Mouse (Mus musculus): ENCODE results near the gene Aox4.

Gene Aox4

DNA sequence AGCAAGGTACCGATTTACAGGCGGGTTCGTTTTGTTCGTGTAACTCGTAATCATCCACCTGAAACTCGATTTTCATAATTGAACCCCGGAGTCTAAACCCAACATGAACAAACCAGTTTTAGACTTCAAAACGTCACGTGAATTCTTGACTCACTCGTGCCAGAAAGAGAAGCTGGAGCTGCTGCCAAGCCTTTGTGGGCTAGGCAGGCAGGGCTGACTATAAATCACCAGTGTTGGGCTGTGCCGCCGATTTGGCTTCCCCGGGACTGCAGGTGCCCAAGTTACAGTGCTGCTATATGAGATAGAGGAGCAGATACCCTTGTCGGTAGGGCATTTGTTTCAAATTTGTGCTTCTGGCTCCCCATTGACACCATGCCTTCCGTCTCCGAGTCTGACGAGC is at the start of gene Aox4:
Aox4 (plus strand) TSS at position 195 of the 400 bp plus-strand sequence.
- DNase-seq (ENCODE audit: low read depth, low spot score), result no peak

DNA sequence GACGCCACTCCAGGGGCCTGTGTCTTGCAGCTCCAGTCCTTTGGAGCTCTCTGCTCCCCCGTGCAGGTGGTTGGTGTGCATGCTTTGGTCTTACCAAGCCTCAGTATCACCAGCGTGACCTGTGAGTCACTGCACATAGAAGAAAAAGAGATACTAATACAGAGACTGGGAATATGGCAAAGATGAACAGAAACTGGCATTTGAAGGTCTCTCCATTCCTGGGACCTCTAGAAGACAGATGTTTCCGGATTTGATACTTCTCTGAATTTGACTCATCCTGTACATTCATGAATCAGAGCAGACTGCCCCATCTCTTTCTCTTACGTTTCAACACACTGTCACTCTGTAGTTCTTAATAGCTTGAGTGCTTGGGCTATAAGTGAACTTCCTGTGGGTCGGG is 40.3 kb upstream of the Aox4 start:
- no peak for DNase-seq (ENCODE audit: low read depth, low spot score)

DNA sequence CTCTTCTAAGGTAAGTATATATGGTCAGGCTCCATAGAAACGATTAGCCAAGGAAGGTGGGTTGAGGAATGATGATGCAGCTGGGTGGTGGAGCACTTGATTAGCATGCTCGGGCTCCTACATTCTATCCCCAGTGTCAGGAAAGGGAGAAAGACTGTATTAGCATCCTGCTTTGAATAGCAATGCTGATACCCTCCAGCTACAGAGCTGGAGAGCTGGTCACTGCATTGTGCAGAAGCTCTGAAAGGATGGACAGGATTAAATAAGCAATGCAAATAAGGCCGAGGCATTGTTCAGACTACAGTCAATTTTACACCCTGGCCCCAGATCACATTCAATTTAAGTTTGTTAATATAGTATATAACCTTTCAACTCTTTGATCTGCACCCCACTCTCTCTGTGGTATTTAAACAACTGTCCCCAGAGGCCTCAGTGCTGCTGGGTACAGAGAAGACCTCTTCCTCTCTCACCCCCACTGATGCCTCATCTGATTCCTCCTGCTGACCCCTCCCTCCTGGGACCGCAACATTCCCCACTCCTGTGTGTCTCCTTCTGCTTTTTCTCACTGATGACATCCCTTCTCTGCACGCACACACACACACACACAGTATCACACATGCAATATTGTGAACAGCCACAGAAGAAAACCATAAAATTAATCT is 21.6 kb upstream of the Aox4 start:
- DNase-seq (ENCODE audit: low read depth, low spot score), result no peak

DNA sequence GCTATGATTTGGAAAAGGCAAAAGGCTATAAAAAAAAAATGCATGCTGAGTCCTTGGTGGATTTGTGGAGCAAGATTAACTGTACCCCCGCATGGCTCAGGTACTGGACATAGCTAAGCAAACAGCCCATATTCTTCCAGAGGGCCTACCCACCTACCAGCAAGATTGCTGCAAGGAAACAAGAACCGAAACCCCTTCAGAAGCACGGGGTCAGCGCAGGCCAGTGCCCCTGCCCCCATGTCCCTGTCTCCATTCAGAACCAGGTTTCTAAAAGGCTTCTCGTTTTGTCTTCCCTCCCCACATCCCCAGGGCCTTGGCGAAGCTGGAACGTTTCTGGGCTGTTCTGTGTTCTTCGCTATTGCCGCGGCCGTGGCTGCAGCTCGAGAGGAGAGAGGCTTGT is 15.9 kb upstream of the Aox4 start:
- no peak for DNase-seq (ENCODE audit: low read depth, low spot score)

DNA sequence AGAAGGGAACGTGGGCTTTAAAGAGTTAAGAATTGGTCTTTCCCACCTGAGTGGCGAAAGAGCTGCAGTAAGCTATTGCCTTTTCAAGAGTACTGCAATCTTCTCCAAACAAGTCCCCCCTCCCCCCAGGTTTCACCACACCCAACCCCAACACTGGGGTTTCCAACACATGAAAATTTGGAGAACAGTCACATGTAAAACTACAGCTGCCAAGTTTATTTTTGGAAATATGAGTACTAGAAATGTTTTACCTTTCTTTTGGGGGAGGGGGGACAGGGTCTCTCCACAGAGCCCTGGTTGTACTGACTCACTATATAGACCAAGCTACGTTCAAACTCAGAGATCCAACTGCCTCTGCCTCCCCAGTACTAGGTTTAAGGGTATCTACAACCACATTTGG is 15.2 kb upstream of the Aox4 start:
- DNase-seq (ENCODE audit: low read depth, low spot score), result no peak

DNA sequence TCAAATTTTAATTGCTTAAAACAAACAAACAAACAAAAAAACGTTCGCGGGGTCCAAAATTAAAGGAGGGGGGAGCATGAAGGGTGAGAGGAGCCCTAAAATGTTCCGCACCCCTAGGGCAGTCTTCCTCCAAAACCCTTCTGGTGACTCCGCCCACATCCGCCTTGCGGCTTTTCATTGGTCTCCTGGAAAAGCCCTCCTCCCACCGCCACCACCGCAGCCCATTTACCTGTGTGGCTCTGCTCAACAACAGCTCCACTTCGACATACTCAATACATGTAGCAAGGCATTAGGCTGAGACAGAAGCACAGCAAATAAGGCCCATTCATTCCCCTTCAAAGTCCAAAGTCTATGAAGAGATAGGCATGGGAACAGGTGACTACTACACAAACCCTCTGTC is 14.7 kb upstream of the Aox4 start:
- no peak for DNase-seq (ENCODE audit: low read depth, low spot score)

DNA sequence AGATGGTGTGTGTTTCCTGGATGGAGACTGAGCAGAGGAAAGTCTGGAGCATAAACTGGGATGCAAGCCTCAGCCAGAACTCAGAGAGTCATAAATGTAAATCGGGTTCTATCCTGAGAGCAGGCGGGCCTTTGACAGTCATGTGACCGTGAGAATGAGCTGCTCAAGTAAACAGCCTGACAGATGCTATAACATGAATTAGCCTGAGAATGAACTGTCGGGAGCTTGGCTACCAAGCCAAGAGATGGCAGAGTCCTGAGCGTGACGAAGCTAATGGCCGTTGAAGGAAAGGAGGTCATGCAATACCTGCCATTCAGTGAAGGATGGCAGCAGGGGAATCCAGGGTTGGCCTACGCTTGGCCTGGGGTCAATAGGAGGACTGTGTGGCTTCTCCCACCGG is 13.2 kb upstream of the Aox4 start:
- DNase-seq (ENCODE audit: low read depth, low spot score), result no peak

DNA sequence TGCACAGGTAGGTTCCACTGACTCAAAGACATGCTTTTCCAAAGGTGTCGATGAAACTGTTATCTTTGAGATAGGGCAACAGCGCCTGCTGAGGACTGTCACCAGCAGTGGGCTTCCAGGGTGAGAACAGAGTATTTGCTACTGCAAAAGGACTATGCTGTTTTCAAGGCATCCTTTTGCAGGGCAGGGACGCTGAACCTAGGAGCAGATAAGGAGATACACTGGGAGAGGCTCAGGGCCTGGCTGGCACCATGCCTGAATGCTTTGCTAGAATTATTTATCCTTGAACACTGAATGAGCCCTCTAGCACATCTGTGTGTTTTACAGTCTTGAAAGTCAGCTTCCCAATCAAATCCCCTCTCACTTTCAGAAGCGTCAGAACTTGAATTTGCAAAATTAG is 11.8 kb upstream of the Aox4 start:
- DNase-seq (ENCODE audit: low read depth, low spot score), result no peak

DNA sequence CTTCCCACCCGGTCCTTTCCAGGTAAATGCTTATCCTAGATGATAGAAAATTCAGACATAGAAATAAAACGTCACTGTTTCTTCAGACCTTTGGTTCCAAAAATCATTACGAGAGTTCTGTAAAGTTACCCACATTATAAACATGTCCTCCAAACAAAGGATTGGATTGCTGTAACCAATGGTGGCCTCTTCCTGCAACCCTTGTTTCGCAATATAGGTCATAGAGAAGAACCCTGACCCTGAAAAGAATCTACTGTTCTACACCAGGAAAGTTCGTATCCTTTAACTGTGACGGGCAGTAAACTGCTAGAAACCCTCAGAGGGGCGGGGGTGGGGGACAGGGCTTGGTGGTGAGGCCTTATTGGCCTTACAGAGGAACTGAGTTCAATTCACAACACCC is 2.6 kb downstream of the Aox4 start:
- no peak for DNase-seq (ENCODE audit: low read depth, low spot score)

DNA sequence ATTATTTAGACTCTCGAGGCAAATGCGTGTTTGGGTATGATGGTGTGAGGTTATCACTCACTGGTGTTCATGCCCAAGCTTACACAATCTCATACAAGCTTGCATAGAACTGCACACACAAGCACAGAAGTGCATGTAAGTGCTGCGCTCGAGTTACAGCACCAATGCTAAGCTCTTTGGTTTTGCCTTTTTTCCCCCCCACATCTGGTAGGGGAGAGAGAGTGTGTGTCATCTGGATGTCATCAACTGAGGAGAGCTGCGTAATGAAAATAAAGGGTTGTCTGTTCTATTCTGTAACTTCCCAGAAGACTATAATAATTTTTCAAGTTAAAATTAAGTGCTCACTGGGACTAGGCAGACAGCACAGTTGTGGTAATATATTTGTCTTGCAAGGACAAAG is 3.6 kb downstream of the Aox4 start:
- DNase-seq (ENCODE audit: low read depth, low spot score), result peak; percentile 35

DNA sequence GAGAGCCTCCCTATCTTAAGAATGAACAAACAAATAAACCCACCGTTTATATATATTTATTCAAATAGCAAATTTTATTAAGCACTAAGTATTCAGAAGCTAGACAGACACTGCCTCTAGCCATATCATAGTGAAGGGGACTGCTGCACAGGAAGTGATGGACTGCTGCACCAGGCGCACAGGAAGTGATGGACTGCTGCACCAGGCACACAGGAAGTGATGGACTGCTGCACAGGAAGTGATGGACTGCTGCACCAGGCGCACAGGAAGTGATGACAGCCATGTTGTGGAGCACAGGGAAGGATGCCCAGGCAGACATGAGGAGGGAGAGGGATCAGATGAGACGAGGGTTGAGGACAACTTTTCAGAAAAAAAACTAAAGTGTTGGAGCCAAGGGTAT is 5.2 kb downstream of the Aox4 start:
- DNase-seq (ENCODE audit: low read depth, low spot score), result no peak

DNA sequence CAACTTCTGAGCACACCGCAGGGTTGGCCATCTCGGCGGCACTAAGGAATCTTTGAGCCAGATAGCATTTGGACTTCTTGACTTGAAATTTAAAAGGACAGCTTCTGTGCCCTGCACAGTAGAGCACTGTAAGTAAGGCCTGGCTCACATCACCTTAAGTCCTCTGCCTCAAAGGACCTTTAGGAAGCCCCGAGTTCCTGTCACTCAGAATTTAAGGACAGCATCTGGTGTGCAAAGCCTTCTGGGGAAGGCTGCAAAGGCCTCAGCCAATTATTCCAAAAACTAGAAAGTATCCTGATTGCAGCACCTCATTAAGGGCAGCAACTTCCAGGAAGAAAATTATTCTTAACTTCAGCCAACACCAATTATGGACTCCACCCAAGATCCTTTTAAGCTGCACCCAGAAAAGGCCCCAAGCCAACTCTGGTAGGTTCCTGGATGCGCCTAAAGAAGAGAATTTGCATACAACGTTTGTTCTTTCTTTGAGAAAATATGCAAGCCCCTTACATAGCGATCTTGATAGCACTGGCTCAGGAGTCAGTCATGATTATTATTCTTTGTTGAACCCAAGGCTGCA is 5.8 kb downstream of the Aox4 start:
- no peak for DNase-seq (ENCODE audit: low read depth, low spot score)

DNA sequence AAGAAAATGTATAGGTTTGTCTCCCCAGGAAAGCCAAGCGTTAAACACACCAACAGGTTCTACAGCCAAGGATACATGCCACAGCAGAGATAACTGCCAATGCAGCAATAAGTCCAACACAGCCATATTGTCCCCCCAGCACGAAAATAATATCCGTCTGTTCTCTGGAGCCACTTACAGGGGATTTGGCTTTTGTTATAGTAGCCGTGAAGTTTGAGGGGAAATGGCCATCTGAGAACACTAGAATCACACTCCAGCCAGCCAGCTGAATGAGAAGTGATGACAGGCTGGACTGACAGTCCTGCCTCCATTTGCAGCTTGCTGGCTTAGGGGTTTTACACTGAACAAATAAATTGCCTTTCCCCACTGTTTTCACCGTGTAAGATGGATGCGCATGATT is 10.9 kb downstream of the Aox4 start:
- peak; percentile 19 for DNase-seq (ENCODE audit: low read depth, low spot score)

DNA sequence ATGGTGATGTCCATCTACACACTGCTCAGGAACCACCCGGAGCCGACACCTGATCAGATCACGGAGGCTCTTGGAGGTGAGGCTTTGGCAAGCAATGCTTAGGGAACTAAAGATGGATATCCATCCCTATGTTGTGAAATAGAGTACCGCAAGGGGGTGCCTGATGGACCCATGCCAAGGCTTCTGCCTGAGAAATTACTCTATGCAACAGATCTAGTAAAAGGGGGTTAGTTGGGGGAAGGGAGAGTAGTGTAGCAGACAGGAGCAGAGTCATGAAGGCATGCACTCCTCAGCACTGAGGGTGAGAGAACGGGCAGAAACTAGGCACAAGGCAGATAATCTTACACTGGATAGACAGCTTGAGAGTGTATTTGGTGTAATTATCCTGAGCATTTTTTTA is 11.7 kb downstream of the Aox4 start:
- DNase-seq (ENCODE audit: low read depth, low spot score), result no peak

DNA sequence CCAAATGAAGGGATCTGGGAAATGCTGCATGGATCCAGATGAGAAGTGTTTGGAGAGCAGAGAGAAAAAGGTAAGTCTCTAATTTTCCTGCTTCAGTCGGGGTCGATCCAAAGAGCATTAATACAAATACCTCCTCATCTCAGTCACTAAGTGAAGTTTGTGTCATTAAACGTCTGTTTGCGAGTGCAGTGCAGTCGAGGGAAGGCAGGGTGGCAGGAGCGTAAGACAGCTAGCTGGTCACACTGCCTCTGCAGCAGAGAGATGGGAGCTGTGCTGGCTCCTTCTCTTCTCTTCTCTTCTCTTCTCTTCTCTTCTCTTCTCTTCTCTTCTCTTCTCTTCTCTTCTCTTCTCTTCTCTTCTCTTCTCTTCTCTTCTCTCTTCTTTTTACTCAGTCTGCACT is 17.9 kb downstream of the Aox4 start:
- DNase-seq (ENCODE audit: low read depth, low spot score), result no peak

DNA sequence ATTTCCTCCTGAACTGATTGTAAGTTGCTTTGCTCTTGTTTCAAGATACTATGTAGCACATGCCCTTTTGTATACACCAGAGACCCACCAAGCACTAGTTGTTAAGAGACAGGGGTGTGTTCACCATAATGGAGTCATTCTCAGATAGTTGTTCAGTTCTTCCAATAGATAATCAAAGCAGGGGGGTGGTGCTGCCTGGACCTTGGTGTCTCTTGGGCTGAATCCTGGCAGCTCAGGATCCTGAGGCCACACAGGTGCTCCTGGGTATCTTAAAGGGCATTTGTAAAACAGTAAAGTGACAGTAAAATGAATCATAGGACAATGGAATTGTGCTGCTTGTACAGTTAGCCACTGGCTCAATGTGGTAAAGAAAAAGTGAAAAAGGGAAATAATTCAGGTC is 18.7 kb downstream of the Aox4 start:
- no peak for DNase-seq (ENCODE audit: low read depth, low spot score)

DNA sequence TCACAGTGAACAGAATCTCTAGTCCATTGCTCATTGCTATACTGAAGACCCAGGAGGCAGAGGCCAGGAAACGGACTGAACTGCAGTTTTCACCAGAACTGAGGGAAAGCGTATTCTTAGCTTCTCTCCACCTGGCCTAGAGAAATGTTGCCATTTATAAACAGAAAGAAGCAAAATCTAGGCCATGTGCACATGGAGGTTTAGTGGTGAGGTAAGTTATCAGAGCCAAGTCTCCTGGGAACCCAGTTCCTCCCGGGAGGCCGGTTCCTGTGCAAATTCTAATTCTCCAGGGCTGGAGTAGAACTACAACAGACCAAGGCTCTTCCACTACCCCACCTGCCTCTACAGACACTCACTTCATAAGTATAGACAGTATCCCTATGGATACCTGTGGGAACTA is 19.6 kb downstream of the Aox4 start:
- no peak for DNase-seq (ENCODE audit: low read depth, low spot score)

DNA sequence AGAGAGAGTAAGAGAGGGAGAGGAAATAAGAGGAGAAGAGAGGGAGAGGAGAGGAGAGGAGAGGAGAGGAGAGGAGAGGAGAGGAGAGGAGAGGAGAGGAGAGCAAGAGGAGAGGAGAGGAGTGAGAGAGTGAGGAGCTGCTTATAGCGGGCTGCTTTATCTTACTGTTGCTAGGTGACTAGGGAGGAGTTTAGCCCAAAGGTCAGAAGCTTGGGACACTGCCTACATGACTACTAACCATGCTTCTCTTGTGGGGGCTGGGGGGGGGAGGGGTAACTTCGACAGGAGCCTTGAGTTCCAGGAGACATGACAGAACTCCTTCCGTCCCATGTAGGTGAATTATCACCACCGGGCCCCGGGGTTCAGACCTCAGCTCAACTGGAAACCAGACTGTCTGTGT is 20.3 kb downstream of the Aox4 start:
- no peak for DNase-seq (ENCODE audit: low read depth, low spot score)

DNA sequence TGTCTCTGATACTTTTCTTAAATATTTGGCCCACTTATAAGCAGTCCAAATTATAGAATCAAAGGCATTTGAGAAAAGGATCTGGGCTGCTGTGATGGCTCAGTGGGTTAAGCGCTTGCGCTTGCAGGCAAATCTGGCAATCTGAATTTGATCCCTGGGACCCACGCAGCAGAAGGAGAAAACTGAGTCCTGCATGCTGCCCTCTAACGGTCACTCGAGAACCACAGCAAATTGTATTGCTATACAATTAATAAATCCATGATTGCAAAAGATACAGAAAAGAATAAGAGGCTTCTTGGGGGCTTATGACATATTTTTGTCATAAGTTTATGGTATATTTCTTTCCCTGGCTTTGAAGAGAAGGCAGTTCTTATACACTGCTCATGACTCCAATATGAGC is 25.2 kb downstream of the Aox4 start:
- no peak for DNase-seq (ENCODE audit: low read depth, low spot score)

DNA sequence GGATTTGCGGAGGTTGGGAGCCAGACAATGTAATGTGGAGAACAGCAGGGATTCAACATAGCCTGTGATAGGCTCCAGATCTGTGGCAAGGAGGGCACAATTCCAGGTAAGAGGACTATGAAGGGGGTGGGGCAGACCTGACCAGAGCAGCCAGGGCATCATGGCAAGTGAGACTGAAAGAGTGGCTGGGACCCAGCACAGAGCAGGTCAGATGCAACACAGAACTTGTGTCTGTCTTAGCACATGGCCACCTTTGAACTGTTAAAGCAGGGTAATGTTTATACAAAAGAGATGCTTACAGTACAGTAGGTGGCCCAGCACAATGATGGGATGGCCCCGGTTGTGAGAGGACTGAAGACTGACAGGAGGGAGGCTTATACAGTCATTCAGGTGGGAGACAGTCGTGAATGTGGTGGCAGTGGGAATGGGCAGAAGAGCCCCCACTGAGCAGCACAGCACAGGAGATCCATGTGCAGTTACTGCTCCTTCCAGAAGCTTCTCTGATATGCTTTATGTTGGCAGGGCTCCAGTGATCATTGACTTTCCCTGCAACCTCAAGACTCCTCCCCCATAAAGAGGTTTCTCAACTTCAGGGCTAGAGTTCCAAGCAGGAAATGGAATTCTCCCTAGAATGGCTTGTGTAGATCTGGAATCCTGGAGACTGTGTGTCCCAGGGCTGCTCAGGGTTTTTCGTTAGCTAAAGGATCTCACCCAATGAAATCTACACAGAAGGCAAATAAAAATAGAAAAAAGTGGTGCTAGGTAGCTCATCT is 27.5 kb downstream of the Aox4 start:
- DNase-seq (ENCODE audit: low read depth, low spot score), result no peak

DNA sequence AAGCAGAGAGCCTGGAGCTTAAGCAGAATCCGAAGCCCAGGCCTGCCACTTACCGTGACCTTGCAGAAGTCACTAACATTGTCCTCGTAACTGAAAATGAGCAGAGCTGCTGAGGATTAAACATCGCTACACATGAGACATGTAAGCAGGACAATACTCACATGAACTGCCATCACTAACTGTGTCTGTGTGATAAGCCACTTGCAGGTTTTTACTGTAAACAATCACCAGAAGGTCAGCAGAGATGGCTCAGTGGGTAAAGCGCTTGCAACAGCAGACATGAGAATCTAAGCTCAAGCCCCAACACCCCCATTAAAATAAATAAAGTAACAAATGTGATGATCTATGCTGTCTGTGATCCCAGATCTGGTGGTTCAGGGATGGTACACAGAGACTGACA is 28.2 kb downstream of the Aox4 start:
- DNase-seq (ENCODE audit: low read depth, low spot score), result no peak

DNA sequence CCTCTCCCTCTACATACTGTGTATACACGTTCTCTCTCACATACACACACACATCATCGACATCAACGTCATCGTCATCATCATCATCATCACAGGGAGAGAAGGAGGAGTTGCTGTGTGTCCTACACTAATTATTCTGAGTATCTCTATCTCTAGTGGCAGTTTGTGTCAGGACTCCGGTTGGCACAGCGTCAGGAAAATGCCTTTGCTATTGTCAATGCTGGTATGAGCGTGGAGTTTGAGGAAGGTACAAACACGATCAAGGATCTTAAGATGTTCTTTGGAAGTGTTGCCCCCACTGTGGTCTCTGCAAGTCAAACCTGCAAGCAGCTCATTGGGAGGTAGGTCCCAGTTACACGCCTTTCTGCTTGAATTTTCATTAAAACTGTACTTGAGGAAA is 28.8 kb downstream of the Aox4 start:
- no peak for DNase-seq (ENCODE audit: low read depth, low spot score)

DNA sequence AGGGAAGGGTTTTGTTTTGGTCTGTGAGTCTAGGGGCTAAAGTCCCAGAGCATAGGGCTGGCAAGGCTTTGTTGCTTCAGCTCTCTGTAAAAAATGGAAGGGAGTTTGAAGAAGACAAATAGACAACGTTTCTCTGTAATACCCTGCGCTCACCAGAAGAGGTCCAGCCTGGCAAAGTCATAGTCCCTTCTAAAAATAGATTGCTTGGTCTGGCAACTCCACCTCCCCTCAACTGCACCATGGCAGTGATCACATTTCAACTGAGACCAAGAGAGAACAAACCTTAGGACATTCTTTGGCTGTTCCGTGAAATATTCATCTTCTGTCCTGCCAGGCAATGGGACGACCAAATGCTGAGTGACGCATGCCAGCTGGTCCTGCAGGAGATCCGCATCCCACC is 30.1 kb downstream of the Aox4 start:
- DNase-seq (ENCODE audit: low read depth, low spot score), result no peak
